Mouse (Mus musculus): ENCODE results near the gene Cdiptos.
A peak's percentile ranks its signal among the peaks of the same experiment; 100 is the strongest.

Cdiptos gene

DNA sequence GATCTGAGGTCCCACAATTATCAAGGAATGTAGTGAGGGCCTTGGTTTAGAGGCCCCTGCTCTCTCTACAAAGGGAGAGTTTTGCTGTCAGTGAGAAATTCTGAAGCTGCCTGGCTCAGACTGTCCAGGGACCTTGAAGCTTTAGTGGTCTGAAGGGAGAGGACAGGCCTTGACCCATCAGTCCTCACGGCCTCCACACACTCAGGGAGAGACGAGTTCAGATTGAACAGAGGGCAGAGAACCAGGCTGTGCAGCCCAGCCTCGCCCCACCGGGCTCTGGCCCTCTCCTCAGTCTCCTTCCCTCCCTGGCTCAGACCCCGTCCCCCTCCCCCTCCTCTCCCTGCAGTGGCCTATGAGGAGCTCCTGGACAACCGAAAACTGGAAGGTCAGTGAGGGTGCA is 8.5 kb downstream of the Cdiptos start:
- no peak for DNase-seq

- DNase-seq, result no peak
Observed at GRCm38 (mm10) chr7:126965568-126965967, 10.3 kb downstream of the Cdiptos start.

GRCm38 (mm10) chr7:126963548-126964286 is 12.2 kb downstream of the Cdiptos start:
- peak; percentile 58 for DNase-seq

DNA sequence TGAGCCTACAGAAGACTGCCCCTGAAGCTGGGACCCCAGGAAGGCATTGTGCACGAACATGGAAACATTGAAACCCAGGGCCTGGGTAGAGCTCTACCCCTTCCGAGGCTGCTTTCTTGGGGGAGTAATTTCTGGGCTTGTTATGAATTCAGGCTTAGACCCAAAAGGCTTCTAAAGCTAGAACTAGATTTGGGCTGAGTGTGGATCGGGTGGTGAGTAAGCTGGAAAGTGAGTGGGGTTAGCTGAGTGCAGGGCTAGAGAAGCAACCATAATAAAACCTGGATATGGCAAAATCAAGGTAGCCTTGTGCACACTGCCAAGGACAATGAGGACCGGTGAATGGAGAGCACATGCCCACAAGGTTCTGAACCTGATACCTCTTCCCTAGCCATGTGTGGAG is 13.9 kb downstream of the Cdiptos start:
- no peak for DNase-seq

- no peak for DNase-seq
Observed at GRCm38 (mm10) chr7:126961095-126961494, 14.8 kb downstream of the Cdiptos start.

GRCm38 (mm10) chr7:126959780-126960179 is 16.1 kb downstream of the Cdiptos start:
- no peak for DNase-seq

- DNase-seq, result no peak
Observed at GRCm38 (mm10) chr7:126955125-126955524, 20.8 kb downstream of the Cdiptos start.

GRCm38 (mm10) chr7:126952646-126953045 is 23.3 kb downstream of the Cdiptos start:
- peak; percentile 19 for DNase-seq

DNA sequence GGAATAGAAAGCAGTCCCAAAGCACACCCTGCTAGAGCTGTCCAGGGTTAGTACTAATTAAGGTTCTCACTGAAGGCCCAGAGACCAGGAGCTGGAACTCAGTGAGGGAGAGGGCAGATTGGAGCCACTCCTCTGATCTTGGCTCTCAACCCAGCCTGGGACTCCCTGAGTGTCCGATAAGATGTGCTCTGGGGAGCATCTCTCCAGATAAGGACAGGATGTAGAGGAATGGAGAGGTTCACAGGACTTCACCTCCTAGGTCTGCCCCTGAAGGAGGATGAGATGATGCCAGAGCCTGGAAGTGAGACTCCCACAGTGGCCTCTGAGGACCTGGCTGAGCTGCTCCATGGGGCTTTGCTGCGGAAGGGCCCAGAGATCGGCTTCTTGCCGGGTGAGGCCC is 24.2 kb downstream of the Cdiptos start:
- no peak for DNase-seq

DNA sequence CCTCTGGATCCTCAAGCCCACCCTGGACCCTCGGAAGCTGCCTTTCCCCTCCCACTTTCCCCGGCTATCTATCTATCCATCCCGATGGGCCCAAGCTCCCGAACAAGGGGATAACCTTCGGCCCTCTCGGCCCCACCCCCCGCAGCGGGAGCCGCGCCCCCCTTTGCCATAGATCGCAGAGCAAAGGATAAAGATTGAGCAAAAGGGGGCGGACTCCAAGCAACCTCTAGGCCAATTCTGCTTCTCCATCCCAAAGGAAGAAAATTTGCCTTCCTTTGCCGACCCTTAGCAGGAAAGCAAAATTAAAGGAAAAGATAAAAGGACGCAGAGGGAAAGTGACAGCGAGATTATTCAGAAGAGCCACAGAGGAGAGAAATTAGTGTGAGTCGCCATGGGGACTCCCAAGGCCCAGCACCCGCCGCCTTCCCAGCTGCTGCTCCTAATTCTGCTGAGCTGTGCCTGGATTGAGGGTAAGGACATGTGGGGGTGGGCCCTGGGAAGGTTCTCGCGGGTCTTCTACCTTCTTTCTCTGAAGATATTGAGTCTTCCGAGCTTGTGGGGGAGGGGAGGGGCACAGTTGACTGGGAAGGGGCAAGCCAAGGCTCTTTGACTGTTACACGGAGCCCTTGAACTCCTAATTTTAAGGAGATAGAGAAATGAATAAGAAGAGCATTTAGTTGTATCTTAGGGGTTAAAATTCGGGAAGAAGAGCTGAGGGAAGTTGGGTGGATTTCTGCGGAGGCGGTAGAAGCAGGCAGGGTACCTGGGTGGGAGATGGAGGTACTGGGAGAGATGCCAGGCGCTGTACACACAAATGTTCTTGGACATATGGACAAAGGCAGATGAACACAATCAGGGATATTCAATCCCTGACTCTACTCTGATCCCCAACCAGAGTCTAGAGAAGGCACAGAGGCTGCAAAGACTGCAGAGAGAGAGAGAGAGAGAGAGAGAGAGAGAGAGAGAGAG is 25.0 kb downstream of the Cdiptos start:
- no peak for DNase-seq

DNA sequence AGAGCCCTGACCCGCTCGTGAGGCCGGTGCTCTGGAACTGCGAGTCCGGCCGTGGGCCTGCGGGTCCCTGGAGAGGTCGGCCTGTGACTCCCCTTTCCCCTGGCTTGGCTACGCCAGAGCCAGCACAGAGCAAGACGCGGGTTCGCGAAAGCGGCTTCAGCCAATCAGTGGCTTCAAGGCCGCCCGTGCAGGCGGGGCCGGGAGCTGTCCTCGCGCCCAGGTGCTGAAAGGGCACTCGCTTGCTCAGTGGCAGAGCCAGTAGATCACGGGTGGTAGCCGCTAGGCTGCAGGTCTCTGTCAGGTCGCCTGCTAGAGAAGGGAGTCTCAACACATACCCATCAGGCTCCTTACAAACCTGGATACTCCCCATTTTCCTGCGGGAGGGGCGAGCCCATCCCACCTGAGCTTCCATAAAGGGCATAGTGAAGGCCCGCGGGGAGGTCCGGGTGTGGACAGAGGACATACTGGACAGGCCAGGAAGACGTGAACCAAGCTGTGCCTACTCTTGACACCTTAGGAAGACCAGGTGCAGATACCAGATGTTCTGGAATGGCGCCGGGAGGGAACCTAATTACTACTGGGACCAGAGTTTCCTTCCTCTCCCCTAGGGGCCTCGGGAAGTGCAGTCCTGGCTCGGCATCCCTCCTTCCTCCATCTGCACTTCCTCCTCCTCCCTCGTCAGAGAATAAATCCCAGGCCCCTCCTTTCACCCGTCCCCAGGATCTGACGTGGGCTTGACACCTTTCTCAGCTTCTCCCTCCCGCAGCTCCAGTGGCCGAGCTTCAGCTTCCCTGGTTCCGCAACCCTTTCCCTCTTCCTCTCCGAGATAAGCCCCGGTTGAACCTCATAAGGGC is 25.9 kb downstream of the Cdiptos start, which contains the start of gene Sez6l2:
Gene Sez6l2, plus strand, starts transcription at position 771 of the 854 bp plus-strand sequence.
- peak; percentile 96 for DNase-seq

- DNase-seq, result no peak
Observed at GRCm38 (mm10) chr7:126949403-126949792, 26.5 kb downstream of the Cdiptos start, which contains the start of gene Asphd1. Gene Asphd1, minus strand, starts transcription at chr7:126949582.

GRCm38 (mm10) chr7:126948626-126949025 is 27.3 kb downstream of the Cdiptos start:
- DNase-seq, result no peak

- DNase-seq, result peak; percentile 58
Observed at GRCm38 (mm10) chr7:126946530-126946929, 29.4 kb downstream of the Cdiptos start.

DNA sequence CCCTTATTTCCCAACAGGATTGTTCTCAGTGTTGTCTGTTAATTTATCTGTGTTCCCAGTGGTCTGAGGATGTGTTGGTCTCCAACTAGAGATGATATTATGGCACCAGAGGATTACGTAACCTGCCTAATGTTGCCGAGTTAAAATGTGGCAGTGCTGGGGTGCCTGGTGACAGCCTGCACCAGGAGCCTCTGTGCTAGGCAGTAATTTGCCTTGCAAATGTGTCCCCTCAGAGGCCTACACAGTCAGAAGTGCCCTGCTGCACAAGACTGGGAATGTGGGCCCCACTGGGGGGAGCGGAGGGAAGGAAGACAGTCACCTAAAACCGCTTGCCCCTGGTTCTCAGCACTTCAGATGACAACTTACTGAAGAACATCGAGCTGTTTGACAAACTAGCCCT is 34.1 kb downstream of the Cdiptos start:
- DNase-seq, result no peak

- DNase-seq, result no peak
Observed at GRCm38 (mm10) chr7:126941171-126941570, 34.7 kb downstream of the Cdiptos start.

GRCm38 (mm10) chr7:126932652-126933051 is 43.2 kb downstream of the Cdiptos start:
- no peak for DNase-seq

- DNase-seq, result no peak
Observed at GRCm38 (mm10) chr7:126929046-126929445, 46.9 kb downstream of the Cdiptos start.

DNA sequence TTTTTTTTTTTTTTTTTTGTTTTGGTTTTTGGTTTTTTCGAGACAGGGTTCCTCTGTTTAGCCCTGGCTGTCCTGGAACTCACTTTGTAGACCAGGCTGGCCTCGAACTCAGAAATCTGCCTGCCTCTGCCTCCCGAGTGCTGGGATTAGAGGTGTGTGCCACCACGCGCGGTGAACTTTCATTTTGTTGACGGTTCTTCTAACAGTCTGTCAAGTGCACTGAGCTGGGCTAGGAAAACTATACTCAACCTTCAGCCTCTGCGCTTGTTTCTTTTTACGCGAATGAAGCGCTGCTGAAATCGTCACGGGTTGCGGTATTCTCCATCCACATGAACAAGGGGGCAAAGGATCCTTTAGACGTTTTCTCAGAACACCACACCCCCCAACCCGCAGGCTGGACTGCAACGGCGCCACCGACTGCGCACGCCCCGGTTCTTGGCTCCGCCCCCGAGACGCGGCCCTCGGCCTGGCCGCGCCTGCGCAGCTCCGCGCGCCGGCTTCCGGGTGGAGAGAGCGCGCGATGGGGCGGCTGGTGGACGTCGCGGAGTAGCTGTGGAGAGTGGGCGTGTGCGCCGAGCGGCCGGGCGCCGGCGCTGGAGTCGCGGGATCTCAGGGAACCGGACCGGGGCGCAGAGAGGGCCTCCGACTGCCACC is 47.4 kb downstream of the Cdiptos start, which contains the start of gene Kctd13:
Gene Kctd13, plus strand, starts transcription at position 496 of the 654 bp plus-strand sequence.
- peak; percentile 96 for DNase-seq

DNA sequence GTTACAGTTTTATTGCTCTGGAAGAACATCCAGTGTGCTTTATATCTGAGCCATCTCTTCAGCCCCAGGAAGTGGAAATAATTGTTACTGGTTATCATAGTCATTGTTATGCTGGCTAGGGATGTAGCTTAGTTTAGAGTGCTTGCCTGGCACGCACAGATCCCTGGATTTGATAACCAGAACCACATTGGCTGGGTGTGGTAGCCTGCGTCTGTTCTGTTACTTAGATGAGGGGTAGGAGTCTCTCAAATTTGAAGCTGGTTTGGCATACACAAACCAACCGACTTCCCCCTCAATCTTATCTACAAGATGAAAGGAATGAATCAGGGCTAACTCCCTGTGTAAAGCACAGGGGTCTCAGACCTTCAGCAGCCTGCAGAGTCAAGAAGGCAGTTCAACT is 49.6 kb downstream of the Cdiptos start:
- no peak for DNase-seq

DNA sequence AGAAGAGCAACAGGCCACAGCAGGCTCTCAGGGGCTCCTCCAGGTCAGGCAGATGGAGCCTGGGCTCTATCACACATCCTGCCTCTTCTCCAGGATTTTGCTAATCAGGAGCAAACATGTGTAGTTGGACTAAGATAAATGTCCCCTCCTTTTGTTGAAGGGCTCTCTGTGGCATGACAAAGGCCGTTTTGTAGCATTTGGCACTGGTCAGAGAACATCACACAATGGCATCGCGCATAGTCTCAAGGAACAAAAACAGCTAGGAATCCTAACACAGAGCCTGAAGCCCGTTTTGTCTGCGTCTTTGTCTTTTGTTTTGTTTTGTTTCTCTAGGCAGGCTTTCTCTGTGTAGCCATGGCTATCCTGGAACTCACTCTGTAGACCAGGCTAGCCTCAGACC is 51.9 kb downstream of the Cdiptos start:
- DNase-seq, result no peak

DNA sequence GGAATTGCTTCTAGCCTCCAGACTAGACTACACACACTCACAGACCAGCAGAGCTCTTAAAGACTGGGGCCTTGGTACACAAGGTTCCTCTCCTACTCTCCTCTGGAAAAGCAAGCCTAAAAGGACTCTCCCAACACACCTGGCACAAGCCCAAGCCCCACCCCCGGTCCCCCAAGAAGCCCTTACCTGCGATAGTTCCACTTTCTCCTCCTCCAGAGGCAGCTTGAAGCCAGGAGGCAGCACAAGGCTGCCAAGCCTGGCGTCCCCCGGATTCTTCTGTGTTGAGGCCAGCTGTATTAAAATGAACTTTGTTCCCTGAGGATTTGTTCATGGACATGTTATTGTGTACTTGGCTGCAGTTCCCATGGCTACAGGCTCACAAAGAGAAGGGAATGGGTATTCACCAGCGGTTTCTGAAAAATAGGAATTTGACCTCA is 53.3 kb downstream of the Cdiptos start, which contains the start of gene Tmem219:
Gene Tmem219, minus strand, starts transcription at position 294 of the 437 bp plus-strand sequence.
- DNase-seq, result no peak
